Mouse (Mus musculus) CH12.LX (cell line): ENCODE measurements around the gene Hcn1.

ENCODE experiments used
- CTCF ChIP-seq, 2 experiments: IDR thresholded peaks in 1 of 2; conservative IDR thresholded peaks in 1 of 2; 2 replicates each; pipeline ENCODE4 v1.5.1; 2011 to 2012; ENCODE audit warnings: low read depth in 2 of 2, low read length in 2 of 2, improper control_type of control experiment in 1 of 2, inconsistent platforms in 1 of 2, mild to moderate bottlenecking in 1 of 2, moderate library complexity in 1 of 2
- E2F4 ChIP-seq: IDR thresholded peaks from 2 replicates; pipeline ENCODE4 v1.6.1; 2011; ENCODE audit warnings: low read depth, low read length, improper control_type of control experiment; ENCODE audit not compliant: insufficient replicate concordance
- ETS1 ChIP-seq: conservative IDR thresholded peaks from 2 replicates; pipeline ENCODE4 v1.6.1; 2012; ENCODE audit warnings: low read depth, mild to moderate bottlenecking, inconsistent platforms, low read length, improper control_type of control experiment, moderate library complexity
- HCFC1 ChIP-seq: IDR thresholded peaks from 2 replicates; pipeline ENCODE4 v1.6.1; 2012; ENCODE audit warnings: low read depth, mild to moderate bottlenecking, inconsistent platforms, low read length, improper control_type of control experiment
- POLR2A ChIP-seq: IDR thresholded peaks from 2 replicates; pipeline ENCODE4 v1.6.1; 2011; ENCODE audit warnings: low read depth, mild to moderate bottlenecking, improper control_type of control experiment, low read length
- SIN3A ChIP-seq: IDR thresholded peaks from 2 replicates; pipeline ENCODE4 v1.6.1; 2012; ENCODE audit warnings: low read length, improper control_type of control experiment, inconsistent platforms
- USF2 ChIP-seq: conservative IDR thresholded peaks from 2 replicates; pipeline ENCODE4 v1.6.1; 2011; ENCODE audit warnings: low read depth, low read length, improper control_type of control experiment

- TF ChIP-seq CTCF (conservative IDR thresholded peaks at IDR 0.05 in 1 of 2, IDR thresholded peaks at IDR 0.05 in 1 of 2; ENCODE audit: low read depth in 2 of 2, low read length in 2 of 2) (no peak), HCFC1 (no peak), E2F4 (no peak), ETS1 (no peak), POLR2A (no peak), USF2 (no peak), SIN3A (no peak)
Measured at GRCm38 (mm10) chr13:117842366-117842765, 240.2 kb downstream of the Hcn1 start.
